Mouse (Mus musculus): Measurements from ENCODE around the gene Ppp4c. TPM values are rescaled to one million over a fixed set of nuclear protein-coding genes. Genes with fewer than 3 reads are reported as not detected.

Ppp4c gene
- total RNA-seq, 1 experiment: 291 TPM

GRCm38 (mm10) chr7:126758539-126758938 is 33.8 kb downstream of the Ppp4c start:
- no peaks in the 10 kb centered on the region for H3K9me3 ChIP-seq (ENCODE audit: control insufficient read depth, insufficient read depth, low read depth, low read length)
- H3K4me1 ChIP-seq (ENCODE audit: control insufficient read depth in 2 of 2, insufficient read depth in 2 of 2, low read length in 2 of 2, poor library complexity in 1 of 2): peaks cover 9 to 13% of the 10 kb centered on the region in 2 experiments; a peak in 2 of 4 replicates
- no peak overlapping the region for H3K4me3 ChIP-seq (ENCODE audit: insufficient read depth in 1 of 2, low read depth in 1 of 2, low read length in 2 of 2, poor library complexity in 1 of 2, severe bottlenecking in 1 of 2)
- no peak for TF ChIP-seq CHD2 (IDR thresholded peaks at IDR 0.05; ENCODE audit: low read depth, low read length)
- no peak for TF ChIP-seq ZC3H11A (IDR thresholded peaks at IDR 0.05; ENCODE audit: borderline replicate concordance, low read depth, low read length)
- no peak for TF ChIP-seq HCFC1 (IDR thresholded peaks at IDR 0.05; ENCODE audit: borderline replicate concordance, insufficient read depth, low read length)
- TF ChIP-seq MAFK (IDR thresholded peaks at IDR 0.05; ENCODE audit: insufficient read depth, low read depth, low read length): no peak
- TF ChIP-seq ZNF384 (IDR thresholded peaks at IDR 0.05; ENCODE audit: low read depth, low read length): no peak
- H3K9ac ChIP-seq (ENCODE audit: insufficient read depth, low read depth, low read length, poor library complexity, severe bottlenecking): no peak overlapping the region
- no peak for DNase-seq (ENCODE audit: low read depth, low spot score)
- in situ Hi-C loops (cut with MboI; ENCODE audit: low sequenced_read_pairs in 2 of 2, unreplicated experiment in 2 of 2): no loop called here
- no peak overlapping the region for H3K27ac ChIP-seq (ENCODE audit: insufficient read depth, low read depth, low read length, poor library complexity, severe bottlenecking)
- H3K36me3 ChIP-seq (ENCODE audit: control insufficient read depth, insufficient read depth, low read length, poor library complexity, severe bottlenecking): peaks cover 6% of the 10 kb centered on the region; the same call in 1 of the 2 replicates

- in situ Hi-C loops (cut with MboI; ENCODE audit: low sequenced_read_pairs in 2 of 2, unreplicated experiment in 2 of 2): no loop called here
- Histone ChIP-seq H3K36me3 (ENCODE audit: control insufficient read depth, insufficient read depth, low read length, poor library complexity, severe bottlenecking) (no peaks in the 10 kb centered on the region), H3K9me3 (ENCODE audit: control insufficient read depth, insufficient read depth, low read depth, low read length) (no peaks in the 10 kb centered on the region), H3K9ac (ENCODE audit: insufficient read depth, low read depth, low read length, poor library complexity, severe bottlenecking) (peak overlapping the region; percentile 48; the same call in 1 of the 2 replicates), H3K27ac (ENCODE audit: insufficient read depth, low read depth, low read length, poor library complexity, severe bottlenecking) (no peak overlapping the region), H3K4me3 (ENCODE audit: insufficient read depth in 1 of 2, low read depth in 1 of 2, low read length in 2 of 2, poor library complexity in 1 of 2, severe bottlenecking in 1 of 2) (0 out of 4 replicates have a peak overlapping the region, but pooled peaks of 1 of the 2 experiments have one; percentile 0), H3K4me1 (ENCODE audit: control insufficient read depth in 2 of 2, insufficient read depth in 2 of 2, low read length in 2 of 2, poor library complexity in 1 of 2) (peaks cover 3 to 5% of the 10 kb centered on the region in 2 experiments; a peak in 2 of 4 replicates)
- TF ChIP-seq HCFC1 (IDR thresholded peaks at IDR 0.05; ENCODE audit: borderline replicate concordance, insufficient read depth, low read length) (no peak), ZNF384 (IDR thresholded peaks at IDR 0.05; ENCODE audit: low read depth, low read length) (no peak), CHD2 (IDR thresholded peaks at IDR 0.05; ENCODE audit: low read depth, low read length) (no peak), ZC3H11A (IDR thresholded peaks at IDR 0.05; ENCODE audit: borderline replicate concordance, low read depth, low read length) (0 out of 2 replicates have a peak, but pooled peaks have one; percentile 36), MAFK (IDR thresholded peaks at IDR 0.05; ENCODE audit: insufficient read depth, low read depth, low read length) (no peak)
- DNase-seq (ENCODE audit: low read depth, low spot score): peak; percentile 94
Observed at GRCm38 (mm10) chr7:126754866-126755265, 37.4 kb downstream of the Ppp4c start.

GRCm38 (mm10) chr7:126749582-126750343 is 42.5 kb downstream of the Ppp4c start:
- Histone ChIP-seq H3K4me3 (ENCODE audit: insufficient read depth in 1 of 2, low read depth in 1 of 2, low read length in 2 of 2, poor library complexity in 1 of 2, severe bottlenecking in 1 of 2) (no peak overlapping the region), H3K9me3 (ENCODE audit: control insufficient read depth, insufficient read depth, low read depth, low read length) (no peaks in the 10 kb centered on the region)

GRCm38 (mm10) chr7:126748824-126749223 is 43.5 kb downstream of the Ppp4c start:
- no peak overlapping the region for H3K27ac ChIP-seq (ENCODE audit: insufficient read depth, low read depth, low read length, poor library complexity, severe bottlenecking)
- peaks cover 2 to 10% of the 10 kb centered on the region in 2 experiments for H3K4me1 ChIP-seq (ENCODE audit: control insufficient read depth in 2 of 2, insufficient read depth in 2 of 2, low read length in 2 of 2, poor library complexity in 1 of 2)
- H3K9me3 ChIP-seq (ENCODE audit: control insufficient read depth, insufficient read depth, low read depth, low read length): no peaks in the 10 kb centered on the region
- TF ChIP-seq CHD2 (IDR thresholded peaks at IDR 0.05; ENCODE audit: low read depth, low read length) (no peak), ZC3H11A (IDR thresholded peaks at IDR 0.05; ENCODE audit: borderline replicate concordance, low read depth, low read length) (no peak), HCFC1 (IDR thresholded peaks at IDR 0.05; ENCODE audit: borderline replicate concordance, insufficient read depth, low read length) (no peak), ZNF384 (IDR thresholded peaks at IDR 0.05; ENCODE audit: low read depth, low read length) (no peak), MAFK (IDR thresholded peaks at IDR 0.05; ENCODE audit: insufficient read depth, low read depth, low read length) (no peak)
- DNase-seq (ENCODE audit: low read depth, low spot score): no peak
- no peaks in the 10 kb centered on the region for H3K36me3 ChIP-seq (ENCODE audit: control insufficient read depth, insufficient read depth, low read length, poor library complexity, severe bottlenecking)
- no peak overlapping the region for H3K4me3 ChIP-seq (ENCODE audit: insufficient read depth in 1 of 2, low read depth in 1 of 2, low read length in 2 of 2, poor library complexity in 1 of 2, severe bottlenecking in 1 of 2)
- H3K9ac ChIP-seq (ENCODE audit: insufficient read depth, low read depth, low read length, poor library complexity, severe bottlenecking): no peak overlapping the region
- in situ Hi-C loops (cut with MboI; ENCODE audit: low sequenced_read_pairs in 2 of 2, unreplicated experiment in 2 of 2): no loop called here

More at GRCm38 (mm10) chr7:126749582-126750343, 42.5 kb downstream of the Ppp4c start:
- Histone ChIP-seq H3K4me1 (ENCODE audit: control insufficient read depth in 2 of 2, insufficient read depth in 2 of 2, low read length in 2 of 2, poor library complexity in 1 of 2) (peaks cover 6 to 13% of the 10 kb centered on the region in 2 experiments), H3K9ac (ENCODE audit: insufficient read depth, low read depth, low read length, poor library complexity, severe bottlenecking) (no peak overlapping the region), H3K36me3 (ENCODE audit: control insufficient read depth, insufficient read depth, low read length, poor library complexity, severe bottlenecking) (no peaks in the 10 kb centered on the region), H3K27ac (ENCODE audit: insufficient read depth, low read depth, low read length, poor library complexity, severe bottlenecking) (no peak overlapping the region)
- in situ Hi-C loops (cut with MboI; ENCODE audit: low sequenced_read_pairs in 2 of 2, unreplicated experiment in 2 of 2): no loop called here
- TF ChIP-seq ZC3H11A (IDR thresholded peaks at IDR 0.05; ENCODE audit: borderline replicate concordance, low read depth, low read length) (no peak), CHD2 (IDR thresholded peaks at IDR 0.05; ENCODE audit: low read depth, low read length) (no peak), MAFK (IDR thresholded peaks at IDR 0.05; ENCODE audit: insufficient read depth, low read depth, low read length) (no peak)
- DNase-seq (ENCODE audit: low read depth, low spot score): no peak
